Mouse (Mus musculus) adipocyte (in vitro differentiated cells): ENCODE measurements around the gene Fpgt.

Source experiments
- DNase-seq: peaks from one replicate; pipeline ENCODE4 v3.0.0-alpha.2; 2016; ENCODE audit warnings: low spot score

Gene Fpgt

DNA sequence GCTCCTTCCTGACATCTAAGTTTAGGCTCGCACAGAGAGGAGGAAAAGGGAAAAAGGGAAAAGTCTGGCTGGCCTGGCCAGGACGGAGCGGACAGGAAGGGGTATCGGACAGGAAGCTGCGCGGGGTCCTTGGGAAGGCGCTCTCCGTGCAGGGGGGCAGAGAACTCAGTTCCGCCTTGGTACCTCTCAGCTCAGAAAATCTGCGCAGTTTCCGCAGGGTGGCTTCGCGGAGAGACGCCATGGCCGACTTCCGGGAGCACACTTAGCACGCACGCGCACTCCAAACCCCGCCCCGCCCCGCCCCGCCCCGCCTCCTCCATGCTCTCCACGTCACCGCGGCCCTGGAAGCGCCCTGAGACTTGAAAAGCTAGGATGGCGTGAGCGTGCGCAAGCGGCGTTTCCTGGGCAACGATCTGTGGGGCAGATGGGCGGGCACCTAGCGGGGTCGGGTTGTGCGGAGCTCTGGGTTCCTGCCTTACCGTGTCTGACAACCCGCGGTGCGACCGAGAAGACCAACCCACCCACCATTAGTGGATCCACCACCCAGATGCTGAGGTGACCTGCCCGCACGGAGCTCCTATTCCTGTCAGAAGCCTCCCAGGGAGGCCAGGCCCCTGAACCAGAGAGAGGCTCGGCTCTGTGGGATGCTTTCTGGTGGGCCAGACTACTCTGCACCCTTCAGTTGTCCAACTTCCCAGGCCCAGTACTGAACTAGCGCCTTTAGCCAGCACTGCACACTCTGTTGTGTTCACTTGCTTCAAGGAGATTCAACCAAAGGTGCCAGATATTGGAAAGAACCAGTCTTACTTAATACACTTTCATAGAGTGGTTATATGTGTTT, at the start of gene Fpgt, which contains the start of gene Lrriq3:
TSS of gene Fpgt (minus strand) at position 288 of the 841 bp plus-strand sequence.
TSS of gene Lrriq3 (plus strand) at position 319 of the 841 bp plus-strand sequence.
- peak; percentile 96 for DNase-seq

GRCm38 (mm10) chr3:155141047-155141446, 47.8 kb upstream of the Fpgt start:
- no peak for DNase-seq

DNA sequence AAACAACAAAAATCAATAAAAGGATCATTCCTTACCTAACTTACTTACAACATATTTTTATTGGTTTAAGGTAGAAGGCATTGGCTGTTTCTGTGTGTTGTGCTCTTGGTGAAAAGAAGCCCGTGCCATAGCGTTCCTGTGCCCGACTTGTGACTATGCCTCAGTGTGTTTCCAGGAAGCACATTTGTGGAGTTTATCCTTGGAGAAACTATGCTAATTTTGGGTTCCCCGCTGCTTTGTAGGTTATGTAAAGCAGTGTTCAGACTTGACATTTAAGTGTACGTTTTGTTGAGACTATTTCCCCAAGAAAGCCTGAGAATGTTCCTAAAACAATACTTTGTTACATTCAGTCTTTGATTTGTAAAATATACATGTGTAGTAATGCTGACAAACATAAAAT, 44.5 kb upstream of the Fpgt start:
- no peak for DNase-seq

GRCm38 (mm10) chr3:155105957-155106356, 12.8 kb upstream of the Fpgt start:
- no peak for DNase-seq

GRCm38 (mm10) chr3:155099266-155099665, 6.1 kb upstream of the Fpgt start:
- no peak for DNase-seq

DNA sequence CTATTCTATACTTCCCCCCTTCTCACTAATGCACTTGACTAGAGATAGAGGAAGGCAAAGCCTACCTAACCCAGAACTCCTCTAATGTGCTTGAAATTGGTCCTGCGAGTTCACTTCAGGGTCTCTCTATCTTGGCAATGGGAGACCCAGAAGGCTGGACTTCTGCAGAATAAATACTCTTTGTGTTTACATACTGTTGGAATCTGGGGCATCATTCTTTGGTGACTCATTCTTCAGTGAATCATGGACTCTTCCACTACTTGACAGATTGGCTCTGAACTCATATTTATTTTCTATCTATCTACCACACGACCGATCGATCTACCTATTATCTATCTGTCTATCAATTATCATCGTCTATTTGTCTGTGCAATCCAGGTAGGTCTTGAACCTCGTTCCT, 1.1 kb downstream of the Fpgt start:
- no peak for DNase-seq

DNA sequence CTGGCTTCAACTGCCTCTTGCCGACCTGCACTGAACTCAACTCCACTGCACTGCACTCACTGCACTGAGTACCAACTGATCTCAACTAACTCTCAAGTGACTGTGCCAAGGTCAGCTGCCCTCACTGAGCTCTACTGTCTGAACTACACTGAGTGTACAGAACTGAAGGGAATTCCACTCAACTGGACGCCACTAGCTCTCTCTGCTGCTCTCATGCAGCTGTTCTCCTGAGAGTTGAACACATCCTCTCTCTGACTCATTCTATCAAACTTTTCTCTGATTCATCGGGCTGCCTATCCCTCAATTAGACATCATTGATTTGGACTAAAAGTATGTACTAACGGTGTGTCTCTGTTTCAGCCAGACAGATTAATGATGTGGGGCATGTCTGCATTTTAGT, 15.3 kb downstream of the Fpgt start:
- DNase-seq, result no peak

DNA sequence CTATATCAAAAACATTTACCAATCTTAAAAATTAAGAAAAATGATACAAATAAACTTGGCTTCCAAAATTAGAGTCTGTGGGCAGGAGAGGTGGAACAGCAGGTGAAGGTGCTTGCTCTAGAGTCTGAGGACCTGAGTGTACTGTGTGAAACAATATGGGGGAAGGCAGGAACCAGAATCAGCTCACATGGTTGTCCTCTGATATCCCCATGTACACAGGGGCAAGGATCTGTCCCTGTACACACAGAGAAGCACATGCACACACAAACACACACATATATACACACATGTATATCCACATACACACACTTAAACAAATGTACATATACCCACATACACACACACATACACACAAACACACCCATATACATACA, 33.8 kb downstream of the Fpgt start:
- no peak for DNase-seq

DNA sequence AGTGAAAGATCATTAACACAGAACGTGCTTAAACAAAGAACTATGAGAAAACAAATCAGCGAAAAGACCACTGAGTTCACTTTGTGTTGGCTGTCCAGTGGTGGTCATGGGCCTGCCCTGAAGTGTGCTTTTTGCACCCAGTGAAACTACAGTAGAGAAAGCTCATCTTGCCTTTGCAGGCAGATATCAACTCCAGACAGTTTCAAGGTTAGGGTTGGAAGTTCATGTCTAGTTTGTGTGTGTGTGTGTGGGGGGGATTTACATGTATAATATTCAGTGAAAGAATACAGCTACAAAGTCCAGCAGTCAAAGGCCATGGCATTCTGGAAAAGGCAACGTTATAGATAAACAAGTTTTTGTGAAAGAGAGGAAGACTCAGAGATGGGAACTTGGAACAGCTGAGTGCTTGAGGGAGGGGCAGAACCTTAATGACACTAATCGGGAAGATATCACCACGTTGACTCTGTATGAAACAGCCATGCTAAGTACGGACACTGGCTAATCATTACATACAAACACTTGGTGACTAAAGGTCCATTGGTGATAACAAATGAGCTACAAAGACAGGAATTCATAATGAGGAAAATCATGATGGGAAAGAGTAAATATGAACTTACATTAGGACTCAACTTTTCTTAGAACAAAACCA, 34.3 kb downstream of the Fpgt start:
- DNase-seq, result no peak

DNA sequence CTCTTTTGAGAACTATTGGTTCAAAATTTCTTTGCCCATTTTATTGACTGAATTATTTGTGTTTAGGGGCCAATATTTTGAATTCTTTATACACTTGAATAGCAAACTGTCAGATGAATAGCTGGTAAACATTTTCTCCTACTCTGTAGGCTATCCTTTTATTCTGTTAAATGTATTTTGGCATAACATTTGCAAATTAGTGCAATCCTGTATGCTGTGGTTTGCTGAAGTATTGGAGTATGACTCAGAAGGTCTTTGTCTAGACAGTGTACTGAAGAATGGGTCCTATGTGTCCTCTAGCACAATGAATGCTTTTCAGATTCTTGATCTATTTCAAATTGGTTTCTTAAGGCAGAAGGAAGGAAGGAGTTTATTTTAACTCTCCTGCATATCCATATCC, 35.6 kb downstream of the Fpgt start:
- DNase-seq, result no peak

GRCm38 (mm10) chr3:155056606-155057005, 36.6 kb downstream of the Fpgt start:
- DNase-seq, result no peak

GRCm38 (mm10) chr3:155055231-155055916, 37.8 kb downstream of the Fpgt start, which contains the start of gene Tnni3k:
TSS of gene Tnni3k (minus strand) at chr3:155055407.
- DNase-seq, result peak; percentile 24

DNA sequence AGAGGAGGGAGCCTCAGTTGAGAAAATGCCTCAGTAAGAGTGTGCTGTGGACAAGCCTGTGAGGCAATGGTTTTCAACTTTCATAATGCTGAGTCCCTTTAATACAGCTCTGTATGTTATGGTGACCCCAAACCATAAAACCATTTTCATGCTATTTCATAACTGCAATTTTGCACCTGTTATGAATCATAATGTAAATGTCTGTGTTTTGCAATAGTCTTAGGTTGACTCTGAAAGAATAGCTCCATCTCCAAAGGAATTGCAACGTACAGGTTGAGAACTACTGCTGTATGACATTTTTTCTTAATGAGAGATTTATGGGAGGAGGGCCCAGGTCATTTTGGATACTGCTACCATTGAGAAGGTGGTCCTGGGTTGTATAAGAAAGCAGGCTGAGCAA, 40.0 kb downstream of the Fpgt start:
- no peak for DNase-seq

DNA sequence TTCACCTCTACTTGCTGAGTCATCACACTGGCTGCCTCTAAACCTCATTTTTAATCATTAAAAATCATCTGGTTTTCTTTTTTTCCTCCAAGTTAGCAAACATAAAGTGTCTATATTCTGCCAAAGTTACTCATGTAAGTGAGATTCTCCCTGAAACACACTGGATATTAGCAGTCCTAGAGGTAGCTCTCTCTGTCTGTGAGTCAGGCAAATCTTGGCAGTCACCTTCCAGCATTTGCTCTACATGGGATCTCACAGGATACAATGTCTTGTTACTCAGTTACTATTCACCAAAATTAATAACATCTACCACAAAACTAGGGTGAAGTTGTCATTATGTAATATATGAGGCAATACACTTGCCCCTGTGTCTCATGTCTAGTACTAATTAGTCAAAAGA, 41.2 kb downstream of the Fpgt start:
- DNase-seq, result peak; percentile 55

- DNase-seq, result peak; percentile 44
Measured at GRCm38 (mm10) chr3:155039012-155039836, 54.0 kb downstream of the Fpgt start.
